Mouse (Mus musculus): Measurements from ENCODE around the gene Jtb. TPM values are rescaled to one million over a fixed set of nuclear protein-coding genes. Genes with fewer than 3 reads are reported as not detected.

Gene Jtb
- polyA plus RNA-seq, 1 experiment from 2014 or later: 68.7 TPM

- WGBS (ENCODE audit: insufficient replicate concordance): 81% methylated on average over 9 of the region's 9 CpGs
- Histone ChIP-seq H3K27me3 (ENCODE audit: insufficient read depth, low read length) (no peaks in the 10 kb centered on the region), H3K9me3 (ENCODE audit: low read length) (no peaks in the 10 kb centered on the region), H3K4me3 (ENCODE audit: low read depth, low read length) (no peak overlapping the region), H3K36me3 (replicated peaks; ENCODE audit: insufficient read depth, low read length) (peaks cover 50% of the 10 kb centered on the region), H3K4me2 (ENCODE audit: low read depth, low read length) (no peak overlapping the region), H3K4me1 (ENCODE audit: insufficient read depth) (no peaks in the 10 kb centered on the region), H3K9ac (replicated peaks) (no peak overlapping the region), H3K27ac (ENCODE audit: low read depth) (no peak overlapping the region)
- ATAC-seq (no peak), DNase-seq (no peak)
- TF ChIP-seq EP300 (IDR thresholded peaks at IDR 0.05; ENCODE audit: low read depth) (no peak), CTCF (IDR thresholded peaks at IDR 0.05; ENCODE audit: low read depth) (no peak)
Observed at GRCm38 (mm10) chr3:90277793-90278192, 46.4 kb downstream of the Jtb start.

- DNase-seq (no peak), ATAC-seq (no peak)
- no peak for TF ChIP-seq EP300 (IDR thresholded peaks at IDR 0.05; ENCODE audit: low read depth)
- no peak for TF ChIP-seq CTCF (IDR thresholded peaks at IDR 0.05; ENCODE audit: low read depth)
- Histone ChIP-seq H3K4me3 (ENCODE audit: low read depth, low read length) (no peak overlapping the region), H3K36me3 (replicated peaks; ENCODE audit: insufficient read depth, low read length) (peaks cover 49% of the 10 kb centered on the region), H3K9ac (replicated peaks) (no peak overlapping the region), H3K4me2 (ENCODE audit: low read depth, low read length) (no peak overlapping the region), H3K27ac (ENCODE audit: low read depth) (no peak overlapping the region), H3K9me3 (ENCODE audit: low read length) (no peaks in the 10 kb centered on the region), H3K4me1 (ENCODE audit: insufficient read depth) (no peaks in the 10 kb centered on the region), H3K27me3 (ENCODE audit: insufficient read depth, low read length) (no peaks in the 10 kb centered on the region)
- WGBS (ENCODE audit: insufficient replicate concordance): 86% methylated on average over 10 of the region's 10 CpGs
Observed at GRCm38 (mm10) chr3:90278211-90278610, 46.8 kb downstream of the Jtb start.

GRCm38 (mm10) chr3:90279216-90279615, 47.8 kb downstream of the Jtb start:
- WGBS (ENCODE audit: insufficient replicate concordance): 84% methylated on average over 9 of the region's 9 CpGs

GRCm38 (mm10) chr3:90279743-90280142, 48.3 kb downstream of the Jtb start:
- H3K4me1 ChIP-seq (ENCODE audit: insufficient read depth): no peaks in the 10 kb centered on the region
- no peaks in the 10 kb centered on the region for H3K27me3 ChIP-seq (ENCODE audit: insufficient read depth, low read length)
- H3K36me3 ChIP-seq (replicated peaks; ENCODE audit: insufficient read depth, low read length): peaks cover 40% of the 10 kb centered on the region
- H3K4me2 ChIP-seq (ENCODE audit: low read depth, low read length): no peak overlapping the region
- no peak for TF ChIP-seq EP300 (IDR thresholded peaks at IDR 0.05; ENCODE audit: low read depth)
- TF ChIP-seq CTCF (IDR thresholded peaks at IDR 0.05; ENCODE audit: low read depth): no peak
- no peak overlapping the region for H3K4me3 ChIP-seq (ENCODE audit: low read depth, low read length)
- ATAC-seq: no peak
- H3K27ac ChIP-seq (ENCODE audit: low read depth): no peak overlapping the region
- DNase-seq: no peak
- no peak overlapping the region for H3K9ac ChIP-seq (replicated peaks)
- 93% methylated on average over 7 of the region's 7 CpGs for WGBS (ENCODE audit: insufficient replicate concordance)
- no peaks in the 10 kb centered on the region for H3K9me3 ChIP-seq (ENCODE audit: low read length)

More at GRCm38 (mm10) chr3:90279216-90279615, 47.8 kb downstream of the Jtb start:
- TF ChIP-seq CTCF (IDR thresholded peaks at IDR 0.05; ENCODE audit: low read depth) (no peak), EP300 (IDR thresholded peaks at IDR 0.05; ENCODE audit: low read depth) (no peak)
- ATAC-seq (no peak), DNase-seq (no peak)
- Histone ChIP-seq H3K9ac (replicated peaks) (no peak overlapping the region), H3K9me3 (ENCODE audit: low read length) (no peaks in the 10 kb centered on the region), H3K4me3 (ENCODE audit: low read depth, low read length) (no peak overlapping the region), H3K27ac (ENCODE audit: low read depth) (no peak overlapping the region), H3K4me2 (ENCODE audit: low read depth, low read length) (no peak overlapping the region), H3K27me3 (ENCODE audit: insufficient read depth, low read length) (no peaks in the 10 kb centered on the region), H3K36me3 (replicated peaks; ENCODE audit: insufficient read depth, low read length) (peaks cover 42% of the 10 kb centered on the region), H3K4me1 (ENCODE audit: insufficient read depth) (no peaks in the 10 kb centered on the region)

GRCm38 (mm10) chr3:90280708-90281107, 49.3 kb downstream of the Jtb start:
- ATAC-seq (no peak), DNase-seq (no peak)
- Histone ChIP-seq H3K4me3 (ENCODE audit: low read depth, low read length) (no peak overlapping the region), H3K27ac (ENCODE audit: low read depth) (no peak overlapping the region), H3K4me2 (ENCODE audit: low read depth, low read length) (no peak overlapping the region), H3K27me3 (ENCODE audit: insufficient read depth, low read length) (no peaks in the 10 kb centered on the region), H3K9me3 (ENCODE audit: low read length) (no peaks in the 10 kb centered on the region), H3K9ac (replicated peaks) (no peak overlapping the region), H3K4me1 (ENCODE audit: insufficient read depth) (no peaks in the 10 kb centered on the region), H3K36me3 (replicated peaks; ENCODE audit: insufficient read depth, low read length) (peaks cover 37% of the 10 kb centered on the region)
- TF ChIP-seq EP300 (IDR thresholded peaks at IDR 0.05; ENCODE audit: low read depth) (no peak), CTCF (IDR thresholded peaks at IDR 0.05; ENCODE audit: low read depth) (no peak)
- WGBS (ENCODE audit: insufficient replicate concordance): 89% methylated on average over 9 of the region's 9 CpGs

- Histone ChIP-seq H3K9ac (replicated peaks) (no peak overlapping the region), H3K27ac (ENCODE audit: low read depth) (no peak overlapping the region)
Observed at GRCm38 (mm10) chr3:90284150-90284549, 52.8 kb downstream of the Jtb start.

More at GRCm38 (mm10) chr3:90284150-90284549, 52.8 kb downstream of the Jtb start:
- 85% methylated on average over 2 of the region's 2 CpGs for WGBS (ENCODE audit: insufficient replicate concordance)
- Histone ChIP-seq H3K4me1 (ENCODE audit: insufficient read depth) (no peaks in the 10 kb centered on the region), H3K36me3 (replicated peaks; ENCODE audit: insufficient read depth, low read length) (peaks cover 14% of the 10 kb centered on the region; the same call in 1 of the 2 replicates), H3K27me3 (ENCODE audit: insufficient read depth, low read length) (no peaks in the 10 kb centered on the region), H3K9me3 (ENCODE audit: low read length) (no peaks in the 10 kb centered on the region), H3K4me2 (ENCODE audit: low read depth, low read length) (no peak overlapping the region), H3K4me3 (ENCODE audit: low read depth, low read length) (no peak overlapping the region)
- TF ChIP-seq EP300 (IDR thresholded peaks at IDR 0.05; ENCODE audit: low read depth): no peak
- TF ChIP-seq CTCF (IDR thresholded peaks at IDR 0.05; ENCODE audit: low read depth): peak; percentile 28
- DNase-seq: no peak
- ATAC-seq: no peak

Small RNA genes lying within 50 kb of the gene (microRNA-seq; reads per million reads assigned to microRNA genes)
- not detected for gene Mir7012

Other genes starting within 250 kb of the Jtb start
- gene Hax1, start 232.8 kb upstream of the Jtb start, polyA plus RNA-seq (2015; fragmentation: Nextera tagmentation; extraction: Ambion mirVana): 95.6 and 99.6 TPM in 2 replicates
- 64.6 and 66.7 TPM in 2 replicates for gene 4933434E20Rik, start 180.0 kb upstream of the Jtb start, polyA plus RNA-seq (2015; fragmentation: Nextera tagmentation; extraction: Ambion mirVana)
- gene Ubap2l, start 179.0 kb upstream of the Jtb start, polyA plus RNA-seq (2015; fragmentation: Nextera tagmentation; extraction: Ambion mirVana): 57.4 TPM in 2 replicates
- 156 and 162 TPM in 2 replicates for gene Tpm3, start 158.9 kb upstream of the Jtb start, polyA plus RNA-seq (2015; fragmentation: Nextera tagmentation; extraction: Ambion mirVana)
- 0.02 and 0.04 TPM in 2 replicates for gene Nup210l, start 127.5 kb upstream of the Jtb start, polyA plus RNA-seq (2015; fragmentation: Nextera tagmentation; extraction: Ambion mirVana)
- 821 and 885 TPM in 2 replicates for gene Rps27, start 17.9 kb upstream of the Jtb start, polyA plus RNA-seq (2015; fragmentation: Nextera tagmentation; extraction: Ambion mirVana)
- 4.9 and 6.1 TPM in 2 replicates for gene Rab13, start 17.9 kb upstream of the Jtb start, polyA plus RNA-seq (2015; fragmentation: Nextera tagmentation; extraction: Ambion mirVana)
- 0.15 and 0.41 TPM in 2 replicates for gene Creb3l4, start 11.9 kb downstream of the Jtb start, polyA plus RNA-seq (2015; fragmentation: Nextera tagmentation; extraction: Ambion mirVana)
- 41.7 and 54.0 TPM in 2 replicates for gene Slc39a1, start 16.6 kb downstream of the Jtb start, polyA plus RNA-seq (2015; fragmentation: Nextera tagmentation; extraction: Ambion mirVana)
- gene Crtc2, start 22.6 kb downstream of the Jtb start, polyA plus RNA-seq (2015; fragmentation: Nextera tagmentation; extraction: Ambion mirVana): 6.6 and 7.9 TPM in 2 replicates
- 2.0 TPM in 2 replicates for gene Dennd4b, start 33.6 kb downstream of the Jtb start, polyA plus RNA-seq (2015; fragmentation: Nextera tagmentation; extraction: Ambion mirVana)
- gene Gatad2b, start 61.6 kb downstream of the Jtb start, polyA plus RNA-seq (2015; fragmentation: Nextera tagmentation; extraction: Ambion mirVana): 2.3 and 3.1 TPM in 2 replicates
- 0.58 and 0.69 TPM in 2 replicates for gene Slc27a3, start 158.3 kb downstream of the Jtb start, polyA plus RNA-seq (2015; fragmentation: Nextera tagmentation; extraction: Ambion mirVana)
- 4.0 and 4.6 TPM in 2 replicates for gene Ints3, start 202.0 kb downstream of the Jtb start, polyA plus RNA-seq (2015; fragmentation: Nextera tagmentation; extraction: Ambion mirVana)
- 5.9 and 6.2 TPM in 2 replicates for gene Npr1, start 234.3 kb downstream of the Jtb start, polyA plus RNA-seq (2015; fragmentation: Nextera tagmentation; extraction: Ambion mirVana)
- 23.1 and 27.6 TPM in 2 replicates for gene Ilf2, start 244.5 kb downstream of the Jtb start, polyA plus RNA-seq (2015; fragmentation: Nextera tagmentation; extraction: Ambion mirVana)